Comparison of ENCODE assay signal across 14 mouse cellular contexts in the genomic region with DNA sequence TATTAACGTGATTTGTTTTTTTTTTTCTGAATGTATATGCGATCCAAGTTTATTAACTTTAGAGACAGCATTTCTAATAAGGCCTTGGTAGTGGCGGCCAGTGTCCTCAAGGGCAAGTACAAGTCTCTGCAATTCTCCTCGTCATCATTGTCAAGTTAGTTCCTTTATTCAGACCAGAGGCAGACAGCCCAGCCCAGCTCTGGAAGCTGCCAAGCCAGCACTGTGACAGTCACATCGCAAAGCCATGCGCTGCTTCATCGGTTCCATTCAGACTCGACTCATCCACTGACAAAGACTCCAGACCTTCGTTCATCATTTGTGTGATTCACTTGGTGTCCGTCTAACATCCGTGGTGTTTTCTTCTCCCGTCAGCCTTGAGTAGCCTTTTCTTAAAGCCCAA.
DNase-seq lines count a peak whose midpoint lies in the region; ATAC-seq lines count a peak whose summit lies in the region.
"Had no signal": no experiment of that assay in that cellular context is flagged by ENCODE, and none has a peak within 500 bp of the region (broad histone marks: within the 10 kb centered on the region; RNA-seq: fewer than 3 reads in every experiment).

No protein-coding gene starts in this region.

- no peak overlapping the region for H3K4me2 ChIP-seq in hindbrain, embryonic 11.5 days (replicated peaks; ENCODE audit: low read depth, low read length)
- H3K4me2 ChIP-seq in hindbrain, embryonic 12.5 days (replicated peaks) = no peak overlapping the region
- no peak overlapping the region for H3K4me2 ChIP-seq in midbrain, embryonic 15.5 days
- H3K4me2 ChIP-seq: lung, embryonic 15.5 days had no signal

- H3K9me3 ChIP-seq in hindbrain, embryonic 11.5 days (ENCODE audit: control insufficient read depth, low read length) = no peaks in the 10 kb centered on the region
- H3K9me3 ChIP-seq in hindbrain, embryonic 12.5 days (replicated peaks) = no peaks in the 10 kb centered on the region
- no peaks in the 10 kb centered on the region for H3K9me3 ChIP-seq in midbrain, embryonic 15.5 days
- no peaks in the 10 kb centered on the region for H3K9me3 ChIP-seq in midbrain, embryonic 10.5 days (replicated peaks)
- H3K9me3 ChIP-seq: lung, embryonic 15.5 days had no signal

- ATAC-seq in hindbrain, embryonic 11.5 days (ENCODE audit: low FRiP score) = peak; percentile 43; the same call in 1 of the 2 replicates
- no peak for ATAC-seq in hindbrain, embryonic 12.5 days (ENCODE audit: low FRiP score)
- ATAC-seq in midbrain, embryonic 15.5 days (replicated peaks) = no peak
- ATAC-seq: Patski had no signal

- H3K4me1 ChIP-seq in hindbrain, embryonic 11.5 days (replicated peaks; ENCODE audit: control insufficient read depth, insufficient read depth, low read length) = no peaks in the 10 kb centered on the region
- no peaks in the 10 kb centered on the region for H3K4me1 ChIP-seq in hindbrain, embryonic 12.5 days
- H3K4me1 ChIP-seq in midbrain, embryonic 15.5 days = no peaks in the 10 kb centered on the region
- H3K4me1 ChIP-seq in midbrain, embryonic 10.5 days = peaks cover 3% of the 10 kb centered on the region; the same call in 1 of the 2 replicates

- no peak overlapping the region for H3K9ac ChIP-seq in hindbrain, embryonic 11.5 days (ENCODE audit: low read depth, low read length)
- no peak overlapping the region for H3K9ac ChIP-seq in hindbrain, embryonic 12.5 days
- H3K9ac ChIP-seq in midbrain, embryonic 15.5 days = no peak overlapping the region
- H3K9ac ChIP-seq: lung, embryonic 15.5 days had no signal

- H3K36me3 ChIP-seq in hindbrain, embryonic 11.5 days (ENCODE audit: control insufficient read depth, insufficient read depth, low read length) = no peaks in the 10 kb centered on the region
- peaks cover 17% of the 10 kb centered on the region; the same call in 1 of the 2 replicates for H3K36me3 ChIP-seq in hindbrain, embryonic 12.5 days
- 0 out of 2 replicates have a peak, but pooled peaks cover 8% of the 10 kb centered on the region for H3K36me3 ChIP-seq in midbrain, embryonic 15.5 days (replicated peaks)
- peaks cover 40% of the 10 kb centered on the region for H3K36me3 ChIP-seq in midbrain, embryonic 10.5 days

- WGBS in hindbrain, embryonic 11.5 days = 59% methylated on average over 12 of the region's 12 CpGs
- WGBS in hindbrain, embryonic 12.5 days = 57% methylated on average over 12 of the region's 12 CpGs
- WGBS in midbrain, embryonic 15.5 days = 57% methylated on average over 12 of the region's 12 CpGs
- WGBS in midbrain, embryonic 10.5 days = 71% methylated on average over 12 of the region's 12 CpGs

- DNase-seq in hindbrain, embryonic 11.5 days (ENCODE audit: low spot score) = no peak
- no peak for DNase-seq in midbrain, embryonic 10.5 days (ENCODE audit: low spot score)
- DNase-seq in adrenal gland, postnatal 36 days = peak; percentile 25 to 44
- DNase-seq in monocyte, adult 2 months (ENCODE audit: low read depth in 1 of 2, low spot score in 2 of 2) = peak; percentile 33 to 47
- DNase-seq in adipocyte (ENCODE audit: low spot score) = no peak
- DNase-seq in gastrocnemius, adult 18-20 months (ENCODE audit: low spot score) = no peak
- DNase-seq: cerebellum, postnatal 36 days; heart, postnatal 36 days; kidney, adult 9 months; thymus, postnatal 14 days had no signal

- no peak overlapping the region for H3K4me3 ChIP-seq in hindbrain, embryonic 11.5 days (ENCODE audit: low read depth, low read length)
- H3K4me3 ChIP-seq in hindbrain, embryonic 12.5 days = no peak overlapping the region
- H3K4me3 ChIP-seq in midbrain, embryonic 15.5 days = no peak overlapping the region
- no peak overlapping the region for H3K4me3 ChIP-seq in midbrain, embryonic 10.5 days
- H3K4me3 ChIP-seq: lung, embryonic 15.5 days had no signal

- no peaks in the 10 kb centered on the region for H3K27me3 ChIP-seq in hindbrain, embryonic 11.5 days (ENCODE audit: control insufficient read depth, insufficient read depth, low read length)
- no peaks in the 10 kb centered on the region for H3K27me3 ChIP-seq in hindbrain, embryonic 12.5 days
- H3K27me3 ChIP-seq in midbrain, embryonic 15.5 days (replicated peaks) = no peaks in the 10 kb centered on the region
- H3K27me3 ChIP-seq in midbrain, embryonic 10.5 days (ENCODE audit: low read depth, poor library complexity, severe bottlenecking) = no peaks in the 10 kb centered on the region
- H3K27me3 ChIP-seq: lung, embryonic 15.5 days; Patski had no signal

- H3K27ac ChIP-seq in hindbrain, embryonic 11.5 days (ENCODE audit: low read depth, low read length) = no peak overlapping the region
- no peak overlapping the region for H3K27ac ChIP-seq in hindbrain, embryonic 12.5 days
- 0 out of 2 replicates have a peak overlapping the region, but pooled peaks have one; percentile 20 for H3K27ac ChIP-seq in midbrain, embryonic 15.5 days
- no peak overlapping the region for H3K27ac ChIP-seq in midbrain, embryonic 10.5 days (replicated peaks)
- H3K27ac ChIP-seq: lung, embryonic 15.5 days had no signal

Comparison
In these comparisons a context has a peak if more than half of its experiments do, and no peak if none do; other contexts are left out.
1. DNase-seq: peak in adrenal gland, postnatal 36 days (2 of 2) and monocyte, adult 2 months (2 of 2); none in hindbrain, embryonic 11.5 days (single experiment), midbrain, embryonic 10.5 days (single experiment), adipocyte (single experiment) and gastrocnemius, adult 18-20 months (single experiment).